Mouse (Mus musculus) gastrocnemius, adult 18-20 months (tissue): ENCODE measurements at regions not wholly inside any gene's neighbourhood (a gene's known extent, or its start where the extent isn't known, plus 50 kb on each side); places are given as distances from the start of the nearest gene placed in this dataset.
"Not testable (repeated sequence)": the region's sequence is repeated elsewhere in the genome, so short reads cannot be mapped to it uniquely, and the experiment has no call there.

ENCODE experiments used
- DNase-seq: peaks from one replicate; pipeline ENCODE4 v3.0.0; 2021; ENCODE audit warnings: low spot score

- not testable (repeated sequence) for DNase-seq
Observed at GRCm38 (mm10) chr10:96421506-96421905, 195.3 kb upstream of the Btg1 start.

- DNase-seq, result no peak
Observed at GRCm38 (mm10) chr10:96427407-96427806, 189.4 kb upstream of the Btg1 start.

GRCm38 (mm10) chr10:96430142-96430541 is 186.7 kb upstream of the Btg1 start:
- DNase-seq, result no peak

- no peak for DNase-seq
Observed at GRCm38 (mm10) chr10:96435109-96435508, 181.7 kb upstream of the Btg1 start.

GRCm38 (mm10) chr10:96438398-96439103 is 178.3 kb upstream of the Btg1 start:
- no peak for DNase-seq

GRCm38 (mm10) chr10:96442165-96442564 is 174.6 kb upstream of the Btg1 start:
- DNase-seq, result no peak

- no peak for DNase-seq
Observed at GRCm38 (mm10) chr10:96450266-96450665, 166.5 kb upstream of the Btg1 start.

GRCm38 (mm10) chr10:96454857-96455256 is 161.9 kb upstream of the Btg1 start:
- no peak for DNase-seq

- DNase-seq, result no peak
Observed at GRCm38 (mm10) chr10:96458551-96458950, 158.3 kb upstream of the Btg1 start.

GRCm38 (mm10) chr10:96459186-96459585 is 157.6 kb upstream of the Btg1 start:
- DNase-seq, result no peak

- DNase-seq, result no peak
Observed at GRCm38 (mm10) chr10:96460151-96460550, 156.7 kb upstream of the Btg1 start.

- no peak for DNase-seq
Observed at GRCm38 (mm10) chr10:96460617-96461338, 156.0 kb upstream of the Btg1 start.

- DNase-seq, result no peak
Observed at GRCm38 (mm10) chr10:96465967-96466366, 150.8 kb upstream of the Btg1 start.

- no peak for DNase-seq
Observed at GRCm38 (mm10) chr10:96466845-96467244, 150.0 kb upstream of the Btg1 start.

- no peak for DNase-seq
Observed at GRCm38 (mm10) chr10:96467661-96468060, 149.1 kb upstream of the Btg1 start.

- DNase-seq, result no peak
Observed at GRCm38 (mm10) chr10:96471523-96471922, 145.3 kb upstream of the Btg1 start.

GRCm38 (mm10) chr10:96479350-96479749 is 137.5 kb upstream of the Btg1 start:
- no peak for DNase-seq

- no peak for DNase-seq
Observed at GRCm38 (mm10) chr10:96479786-96480185, 137.0 kb upstream of the Btg1 start.

- DNase-seq, result peak; percentile 3
Observed at GRCm38 (mm10) chr10:96480453-96481324, 136.1 kb upstream of the Btg1 start.

GRCm38 (mm10) chr10:96481325-96481638 is 135.5 kb upstream of the Btg1 start:
- no peak for DNase-seq

GRCm38 (mm10) chr10:96486724-96487123 is 130.1 kb upstream of the Btg1 start:
- DNase-seq, result no peak

- DNase-seq, result no peak
Observed at GRCm38 (mm10) chr10:96493706-96494105, 123.1 kb upstream of the Btg1 start.
